Mouse (Mus musculus): ENCODE results near the gene Prkca.

DNA sequence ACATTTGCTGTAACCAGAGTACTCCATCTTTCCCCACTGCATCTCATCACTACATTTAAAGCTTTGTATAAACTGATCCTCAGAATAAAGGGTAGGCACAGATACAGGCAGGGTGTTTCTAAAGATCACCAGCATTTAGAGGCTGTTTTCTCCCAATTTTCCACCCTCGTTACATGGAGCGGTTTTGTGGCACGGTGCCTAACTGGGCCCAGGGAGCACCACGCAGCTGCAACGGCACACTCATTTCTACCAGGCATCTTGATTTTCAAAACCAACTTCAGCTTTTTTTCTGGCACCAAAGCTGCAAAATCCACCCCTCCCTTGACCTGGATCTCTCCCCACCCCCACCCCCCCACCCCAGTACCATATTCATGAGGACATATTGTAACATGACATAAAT, 117.5 kb downstream of the Prkca start:
- TF ChIP-seq CHD1 (IDR thresholded peaks at IDR 0.05; ENCODE audit: low read depth, low read length) (no peak), HCFC1 (IDR thresholded peaks at IDR 0.05; ENCODE audit: low read depth, low read length) (no peak), CTCF (IDR thresholded peaks at IDR 0.05 in 2 of 3, conservative IDR thresholded peaks at IDR 0.05 in 1 of 3; ENCODE audit: control insufficient read depth in 1 of 3, insufficient read depth in 1 of 3, low read depth in 2 of 3, low read length in 3 of 3, poor library complexity in 1 of 3, severe bottlenecking in 1 of 3) (no peak), KAT2A (conservative IDR thresholded peaks at IDR 0.05; ENCODE audit: low read depth, low read length) (no peak)

Measured in MEL (cell line).